Mouse (Mus musculus): ENCODE measurements around the gene Hist2h3c2. TPM values are rescaled to one million over a fixed set of nuclear protein-coding genes. Genes with fewer than 3 reads are reported as not detected.
"Not testable (repeated sequence)": the region's sequence is repeated elsewhere in the genome, so short reads cannot be mapped to it uniquely, and the experiment has no call there.

The Hist2h3c2 gene
- polyA plus RNA-seq, 1 experiment from 2014 or later, result 10.6 TPM

DNA sequence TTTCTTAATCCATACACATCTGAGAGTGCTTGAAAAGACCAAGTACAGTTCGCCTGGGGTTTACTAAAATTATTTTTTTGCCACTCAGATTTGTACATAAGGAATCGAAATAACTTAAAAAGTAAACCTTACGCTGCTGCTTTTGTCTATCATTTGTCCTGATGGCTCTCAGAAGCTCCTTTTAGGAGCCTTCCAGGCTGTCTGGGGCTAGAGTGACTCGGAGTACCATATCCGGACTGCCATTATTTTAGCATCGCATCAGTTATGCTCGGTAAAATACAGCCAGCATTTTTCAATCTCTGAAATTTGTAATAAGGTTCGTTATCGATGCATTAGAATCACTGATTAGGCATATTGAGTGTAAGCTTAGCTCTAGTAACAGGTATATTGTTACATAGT lies 1.9 kb upstream of the Hist2h3c2 start:
- peak overlapping the region; percentile 58 for H3K9ac ChIP-seq (ENCODE audit: low read length)
- H3K4me3 ChIP-seq (ENCODE audit: low read depth, low read length), result no peak overlapping the region
- H3K27me3 ChIP-seq (ENCODE audit: control insufficient read depth, insufficient read depth, low read length), result no peaks in the 10 kb centered on the region
- no peak for DNase-seq (ENCODE audit: low spot score, missing footprints)
- 78% methylated on average over 9 of the region's 9 CpGs for WGBS
- H3K27ac ChIP-seq (ENCODE audit: low read depth, low read length), result peak overlapping the region; percentile 32
- ATAC-seq (ENCODE audit: low FRiP score), result no peak
- peak overlapping the region; percentile 10; the same call in 1 of the 2 replicates for H3K4me2 ChIP-seq
- H3K4me1 ChIP-seq (ENCODE audit: control insufficient read depth, insufficient read depth, low read length), result peaks cover 20% of the 10 kb centered on the region
- H3K9me3 ChIP-seq (ENCODE audit: control insufficient read depth, low read length), result no peaks in the 10 kb centered on the region
- no peaks in the 10 kb centered on the region for H3K36me3 ChIP-seq (ENCODE audit: control insufficient read depth, insufficient read depth, low read length)

DNA sequence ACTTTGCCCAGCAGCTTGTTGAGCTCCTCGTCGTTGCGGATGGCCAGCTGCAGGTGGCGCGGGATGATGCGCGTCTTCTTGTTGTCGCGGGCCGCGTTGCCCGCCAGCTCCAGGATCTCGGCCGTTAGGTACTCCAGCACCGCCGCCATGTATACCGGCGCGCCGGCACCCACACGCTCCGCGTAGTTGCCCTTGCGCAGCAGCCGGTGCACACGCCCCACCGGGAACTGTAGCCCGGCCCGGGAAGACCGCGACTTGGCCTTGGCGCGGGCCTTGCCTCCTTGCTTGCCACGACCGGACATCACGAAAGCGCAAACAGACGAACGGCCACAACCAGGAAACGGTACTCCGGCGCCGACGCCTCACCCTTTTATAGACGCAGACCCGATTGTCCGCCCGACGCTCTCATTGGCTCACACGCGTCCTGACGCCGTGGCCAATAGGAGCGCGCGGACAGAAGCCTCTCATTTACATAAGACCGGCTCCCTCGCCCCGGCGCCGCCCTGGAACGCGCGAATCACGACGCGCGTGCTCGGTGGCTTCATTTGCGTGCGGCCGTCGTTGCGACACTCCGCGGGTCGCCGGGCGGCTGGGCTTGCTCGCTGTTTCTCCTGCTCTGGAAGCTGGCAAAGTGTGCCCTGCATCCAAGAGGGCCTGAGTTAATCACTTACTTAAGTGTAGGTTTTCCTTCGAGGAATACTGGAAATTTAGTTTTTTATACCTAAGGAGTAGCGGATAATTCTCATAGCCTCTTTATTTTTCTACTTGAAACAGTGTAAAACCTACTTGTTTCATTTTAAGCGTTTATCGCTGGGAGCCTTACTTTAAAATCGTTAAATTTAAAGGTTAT lies 1.2 kb upstream of the Hist2h3c2 start, which contains the start of gene Hist2h2aa2:
Hist2h2aa2 (minus strand) TSS at position 328 of the 850 bp plus-strand sequence.
- WGBS, result 5% methylated on average over 26 of the region's 85 CpGs

DNA sequence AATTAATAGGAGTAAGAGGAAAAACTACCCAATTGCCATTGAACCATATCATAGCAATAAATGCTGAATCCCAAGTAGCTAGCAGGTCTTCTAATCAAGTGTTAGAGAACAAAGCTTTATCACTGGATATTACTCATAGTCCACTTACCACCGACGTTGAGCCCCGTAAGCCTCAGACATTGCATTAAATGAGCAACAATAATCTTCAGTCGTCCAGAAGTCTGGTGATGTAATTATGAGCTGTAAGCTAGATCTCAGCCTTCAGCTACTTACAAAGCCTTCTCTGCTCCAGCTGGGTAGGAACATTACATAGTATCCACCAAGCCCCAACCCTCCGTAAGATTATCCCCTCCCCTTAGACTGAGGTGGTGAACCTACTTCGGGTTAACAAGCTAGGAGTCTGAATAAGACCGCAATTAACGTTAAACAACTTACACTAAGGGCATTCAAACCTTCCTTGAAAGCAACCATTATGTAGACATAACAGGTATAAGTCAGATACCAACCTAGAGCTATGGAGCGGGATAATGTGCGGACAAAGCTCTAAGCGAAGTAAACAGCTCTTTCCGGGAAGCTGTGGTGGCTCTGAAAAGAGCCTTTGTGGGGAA lies 919 bp downstream of the Hist2h3c2 start:
- ATAC-seq (ENCODE audit: low FRiP score), result no peak
- Histone ChIP-seq H3K27me3 (ENCODE audit: control insufficient read depth, insufficient read depth, low read length) (no peaks in the 10 kb centered on the region), H3K4me1 (ENCODE audit: control insufficient read depth, insufficient read depth, low read length) (peaks cover 12% of the 10 kb centered on the region), H3K27ac (ENCODE audit: low read depth, low read length) (peak overlapping the region; percentile 83), H3K36me3 (ENCODE audit: control insufficient read depth, insufficient read depth, low read length) (no peaks in the 10 kb centered on the region), H3K4me3 (ENCODE audit: low read depth, low read length) (peak overlapping the region; percentile 49), H3K9me3 (ENCODE audit: control insufficient read depth, low read length) (no peaks in the 10 kb centered on the region), H3K4me2 (peak overlapping the region; percentile 70), H3K9ac (ENCODE audit: low read length) (peak overlapping the region; percentile 91)
- 1% methylated on average over 12 of the region's 12 CpGs for WGBS
- DNase-seq (ENCODE audit: low spot score, missing footprints), result peak; percentile 91

More for the DNA sequence above, 1.2 kb upstream of the Hist2h3c2 start, which contains the start of gene Hist2h2aa2:
- peaks cover 20% of the 10 kb centered on the region for H3K4me1 ChIP-seq (ENCODE audit: control insufficient read depth, insufficient read depth, low read length)
- peak within 1 kb of the TSS; percentile 59 for H3K27ac ChIP-seq (ENCODE audit: low read depth, low read length)
- peak; percentile 83 for ATAC-seq (ENCODE audit: low FRiP score)
- not testable (repeated sequence) for H3K9me3 ChIP-seq (ENCODE audit: control insufficient read depth, low read length); H3K36me3 ChIP-seq (ENCODE audit: control insufficient read depth, insufficient read depth, low read length); H3K27me3 ChIP-seq (ENCODE audit: control insufficient read depth, insufficient read depth, low read length)
- peak within 1 kb of the TSS; percentile 10; the same call in 1 of the 2 replicates for H3K4me2 ChIP-seq
- H3K4me3 ChIP-seq (ENCODE audit: low read depth, low read length), result peak within 1 kb of the TSS; percentile 28
- H3K9ac ChIP-seq (ENCODE audit: low read length), result peak within 1 kb of the TSS; percentile 58
- DNase-seq (ENCODE audit: low spot score, missing footprints), result peak; percentile 88

DNA sequence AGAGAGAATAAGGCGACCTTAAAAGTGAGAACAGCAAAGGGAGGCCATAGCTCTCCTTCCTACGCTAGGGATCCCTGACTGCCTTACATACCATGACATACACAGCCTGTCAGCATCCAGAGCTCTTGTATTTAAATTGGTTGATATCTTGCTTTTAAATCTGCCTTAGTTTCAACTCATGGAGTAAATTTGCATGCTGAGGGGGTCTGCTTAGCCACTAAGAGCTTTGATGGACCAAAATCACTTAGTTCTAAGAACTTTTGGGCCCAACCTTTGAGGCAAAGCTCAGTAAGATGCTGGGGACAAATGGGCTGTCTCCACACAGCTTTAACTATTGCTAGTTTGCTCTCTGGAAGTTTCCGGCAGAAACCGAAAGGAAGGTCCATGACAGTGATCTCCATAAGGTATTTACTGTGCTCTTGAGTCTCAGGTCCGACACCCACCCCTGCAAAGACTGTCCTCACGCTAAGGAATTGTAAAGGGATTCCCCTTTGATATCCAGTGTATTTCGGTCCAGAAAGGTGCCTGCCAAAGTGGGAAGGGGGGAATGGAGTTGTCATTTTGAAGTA lies 1.5 kb downstream of the Hist2h3c2 start:
- peak overlapping the region; percentile 91 for H3K9ac ChIP-seq (ENCODE audit: low read length)
- H3K27me3 ChIP-seq (ENCODE audit: control insufficient read depth, insufficient read depth, low read length), result no peaks in the 10 kb centered on the region
- ATAC-seq (ENCODE audit: low FRiP score) (no peak), DNase-seq (ENCODE audit: low spot score, missing footprints) (peak; percentile 92)
- peak overlapping the region; percentile 49 for H3K4me3 ChIP-seq (ENCODE audit: low read depth, low read length)
- no peaks in the 10 kb centered on the region for H3K36me3 ChIP-seq (ENCODE audit: control insufficient read depth, insufficient read depth, low read length)
- 27% methylated on average over 7 of the region's 7 CpGs for WGBS
- peaks cover 12% of the 10 kb centered on the region for H3K4me1 ChIP-seq (ENCODE audit: control insufficient read depth, insufficient read depth, low read length)
- H3K4me2 ChIP-seq, result peak overlapping the region; percentile 70
- H3K27ac ChIP-seq (ENCODE audit: low read depth, low read length), result peak overlapping the region; percentile 83
- H3K9me3 ChIP-seq (ENCODE audit: control insufficient read depth, low read length), result no peaks in the 10 kb centered on the region

DNA sequence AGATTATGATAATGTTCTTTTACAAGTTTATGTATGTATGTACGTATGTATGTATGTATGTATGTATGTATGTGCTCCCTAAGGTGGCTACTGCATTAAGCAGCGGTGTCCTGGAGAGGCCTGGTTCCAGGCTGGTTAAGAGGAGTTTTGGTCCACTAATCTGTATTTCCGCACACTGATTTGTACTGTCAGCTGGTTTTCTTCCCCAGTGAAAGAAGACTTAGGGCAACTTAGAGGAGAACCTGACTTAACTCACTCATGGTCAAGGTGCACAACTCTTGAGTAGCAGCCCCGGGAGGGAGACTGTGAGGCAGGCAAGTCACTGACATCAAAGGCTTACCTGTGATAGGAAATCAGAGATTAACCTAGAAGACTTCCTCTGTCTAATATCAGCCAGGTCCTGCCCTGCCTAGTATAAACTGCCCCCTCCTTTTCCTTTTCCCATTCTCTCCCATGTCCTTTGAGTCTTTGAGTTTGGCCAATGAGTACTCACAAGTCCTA lies 2.0 kb downstream of the Hist2h3c2 start:
- DNase-seq (ENCODE audit: low spot score, missing footprints) (peak; percentile 86), ATAC-seq (ENCODE audit: low FRiP score) (no peak)
- peaks cover 12% of the 10 kb centered on the region for H3K4me1 ChIP-seq (ENCODE audit: control insufficient read depth, insufficient read depth, low read length)
- H3K27me3 ChIP-seq (ENCODE audit: control insufficient read depth, insufficient read depth, low read length), result no peaks in the 10 kb centered on the region
- peak overlapping the region; percentile 70 for H3K4me2 ChIP-seq
- peak overlapping the region; percentile 91; the same call in 1 of the 2 replicates for H3K9ac ChIP-seq (ENCODE audit: low read length)
- no peaks in the 10 kb centered on the region for H3K36me3 ChIP-seq (ENCODE audit: control insufficient read depth, insufficient read depth, low read length)
- peak overlapping the region; percentile 49 for H3K4me3 ChIP-seq (ENCODE audit: low read depth, low read length)
- H3K9me3 ChIP-seq (ENCODE audit: control insufficient read depth, low read length), result no peaks in the 10 kb centered on the region
- H3K27ac ChIP-seq (ENCODE audit: low read depth, low read length), result peak overlapping the region; percentile 83; the same call in 1 of the 2 replicates
- WGBS, result 81% methylated on average over 4 of the region's 4 CpGs

DNA sequence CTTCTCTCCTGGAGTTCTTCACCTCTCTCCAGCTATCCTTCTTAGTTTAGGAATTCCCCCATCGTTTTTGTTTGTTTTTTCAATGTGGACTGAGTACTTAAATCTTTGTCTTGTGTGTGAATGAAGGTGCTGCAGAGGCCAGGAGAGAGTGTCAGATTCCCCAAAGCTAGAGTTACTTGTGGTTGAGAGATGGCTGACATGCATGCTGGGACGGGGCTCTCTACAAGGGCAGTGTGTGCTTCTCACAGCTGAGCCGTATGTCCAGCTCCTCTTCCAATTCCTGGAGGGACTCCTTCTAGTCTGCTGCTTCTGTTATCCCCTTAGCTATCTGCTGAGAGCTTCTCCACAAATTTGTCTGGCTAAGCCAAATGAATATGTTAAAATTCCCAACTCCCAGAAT lies 3.1 kb downstream of the Hist2h3c2 start:
- no peaks in the 10 kb centered on the region for H3K36me3 ChIP-seq (ENCODE audit: control insufficient read depth, insufficient read depth, low read length)
- no peak overlapping the region for H3K4me3 ChIP-seq (ENCODE audit: low read depth, low read length)
- no peaks in the 10 kb centered on the region for H3K27me3 ChIP-seq (ENCODE audit: control insufficient read depth, insufficient read depth, low read length)
- H3K9me3 ChIP-seq (ENCODE audit: control insufficient read depth, low read length), result no peaks in the 10 kb centered on the region
- H3K27ac ChIP-seq (ENCODE audit: low read depth, low read length), result no peak overlapping the region
- DNase-seq (ENCODE audit: low spot score, missing footprints) (no peak), ATAC-seq (ENCODE audit: low FRiP score) (no peak)
- no peak overlapping the region for H3K9ac ChIP-seq (ENCODE audit: low read length)
- WGBS, result 70% methylated on average over 3 of the region's 3 CpGs
- H3K4me1 ChIP-seq (ENCODE audit: control insufficient read depth, insufficient read depth, low read length), result peaks cover 11% of the 10 kb centered on the region
- no peak overlapping the region for H3K4me2 ChIP-seq

DNA sequence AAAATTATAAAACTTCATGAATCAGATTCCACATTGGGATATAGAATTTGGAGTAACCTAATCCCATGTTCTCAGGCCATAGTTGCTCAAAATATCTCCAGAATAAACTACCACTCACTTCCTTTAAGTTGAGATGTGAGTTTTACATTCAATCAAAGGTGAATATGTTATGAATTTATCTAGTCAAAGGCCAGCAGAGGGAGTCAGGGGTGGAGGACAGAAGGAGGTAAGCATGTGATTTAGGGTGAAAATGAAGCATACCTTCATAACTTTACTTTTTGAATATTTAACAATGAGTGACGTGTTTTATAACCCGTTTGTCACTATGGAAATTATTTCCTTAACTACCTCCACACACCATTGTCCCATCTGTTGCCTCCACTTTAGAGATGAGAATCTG lies 4.0 kb downstream of the Hist2h3c2 start:
- no peak overlapping the region for H3K27ac ChIP-seq (ENCODE audit: low read depth, low read length)
- no peaks in the 10 kb centered on the region for H3K9me3 ChIP-seq (ENCODE audit: control insufficient read depth, low read length)
- DNase-seq (ENCODE audit: low spot score, missing footprints), result no peak
- no peak overlapping the region for H3K9ac ChIP-seq (ENCODE audit: low read length)
- H3K4me2 ChIP-seq, result no peak overlapping the region
- WGBS, result 96% methylated on average over 2 of the region's 2 CpGs
- H3K4me1 ChIP-seq (ENCODE audit: control insufficient read depth, insufficient read depth, low read length), result peaks cover 9% of the 10 kb centered on the region
- no peak overlapping the region for H3K4me3 ChIP-seq (ENCODE audit: low read depth, low read length)
- H3K27me3 ChIP-seq (ENCODE audit: control insufficient read depth, insufficient read depth, low read length), result no peaks in the 10 kb centered on the region
- ATAC-seq (ENCODE audit: low FRiP score), result no peak
- no peaks in the 10 kb centered on the region for H3K36me3 ChIP-seq (ENCODE audit: control insufficient read depth, insufficient read depth, low read length)

DNA sequence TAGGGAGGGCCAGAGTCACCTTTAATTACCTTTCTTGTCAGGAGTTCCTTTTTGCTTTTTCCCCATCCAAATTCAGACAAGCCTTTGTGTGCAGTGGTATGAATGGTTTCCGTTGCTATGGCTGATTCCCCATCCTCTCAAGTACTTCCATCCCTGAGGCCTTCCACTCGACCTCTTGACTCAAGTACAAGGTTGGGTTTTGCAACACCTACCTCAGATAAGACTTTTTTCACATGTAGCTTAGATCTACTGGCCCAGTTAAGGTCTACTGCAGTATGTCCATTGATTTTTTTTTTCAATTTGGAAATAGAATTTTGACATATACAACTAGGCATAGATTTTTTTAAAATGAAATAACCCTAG lies 7.2 kb downstream of the Hist2h3c2 start:
- ATAC-seq (ENCODE audit: low FRiP score) (no peak), DNase-seq (ENCODE audit: low spot score, missing footprints) (no peak)
- Histone ChIP-seq H3K4me1 (ENCODE audit: control insufficient read depth, insufficient read depth, low read length) (no peaks in the 10 kb centered on the region), H3K4me3 (ENCODE audit: low read depth, low read length) (no peak overlapping the region), H3K27ac (ENCODE audit: low read depth, low read length) (no peak overlapping the region), H3K36me3 (ENCODE audit: control insufficient read depth, insufficient read depth, low read length) (no peaks in the 10 kb centered on the region), H3K9me3 (ENCODE audit: control insufficient read depth, low read length) (no peaks in the 10 kb centered on the region), H3K27me3 (ENCODE audit: control insufficient read depth, insufficient read depth, low read length) (no peaks in the 10 kb centered on the region), H3K9ac (ENCODE audit: low read length) (no peak overlapping the region), H3K4me2 (no peak overlapping the region)
- 62% methylated on average over 2 of the region's 2 CpGs for WGBS

Data from midbrain, embryonic 11.5 days (tissue).